Comparison of ENCODE assay signal across 8 mouse cellular contexts in the genomic region with DNA sequence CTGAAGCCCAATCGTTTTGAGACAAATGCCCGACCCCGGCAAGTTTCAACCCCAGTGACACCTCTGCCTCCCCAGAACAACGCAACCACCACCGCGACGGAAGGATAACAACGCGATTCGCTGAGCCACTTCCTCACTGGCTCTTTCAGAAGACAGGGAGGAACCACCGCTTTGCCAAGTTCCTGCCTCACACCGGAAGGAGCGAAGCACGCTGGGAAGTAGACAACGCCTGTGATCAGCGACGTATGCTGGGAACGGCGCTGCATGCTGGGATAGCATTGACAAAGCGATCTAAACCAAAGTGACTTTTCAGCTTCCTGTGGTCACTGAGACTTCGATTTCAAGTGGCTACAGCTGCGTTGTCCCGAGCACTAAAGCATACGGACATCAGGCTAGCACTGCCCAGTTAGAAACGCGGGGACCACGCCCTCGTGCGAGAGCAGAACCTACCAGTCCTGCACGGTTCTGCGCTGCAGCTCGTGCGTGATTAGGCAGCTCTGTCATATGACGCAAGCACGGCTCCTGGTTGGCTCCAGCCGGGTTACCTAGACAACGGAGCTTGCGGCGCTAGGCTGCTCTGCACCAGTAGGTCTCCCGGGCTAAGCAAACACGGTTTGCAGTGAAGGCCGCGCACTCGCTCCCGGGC. TPM values are rescaled to one million over a fixed set of nuclear protein-coding genes. Genes with fewer than 3 reads are reported as not detected.
A peak's percentile ranks its signal among the peaks of the same experiment; 100 is the strongest.
DNase-seq lines count a peak whose midpoint lies in the region; ATAC-seq lines count a peak whose summit lies in the region.

Gene Capn10 (plus strand): TSS at position 195 of the 646 bp plus-strand sequence.

- intact Hi-C loops in gastrocnemius, postnatal 14 days (cut with DNase I; ENCODE audit: low total_unique reads) = no loop called here
- intact Hi-C loops in left cerebral cortex, postnatal 10 days (cut with DNase I) = no loop called here

- ATAC-seq in inflammation-experienced regulatory T-cells, adult 6 months = peak; percentile 93
- peak; percentile 93 for ATAC-seq in megakaryocyte-erythroid progenitor cell, adult 5-6 weeks (replicated peaks; ENCODE audit: low FRiP score, low TSS enrichment, poor library complexity, severe bottlenecking)

- DNase-seq in adrenal gland, adult (ENCODE audit: inconsistent age in 2 of 2, low spot score in 1 of 2) = peak; percentile 95 to 99
- peak; percentile 98 for DNase-seq in embryo, embryonic 10.5 days (ENCODE audit: low spot score)
- DNase-seq in gastrocnemius, postnatal 14 days = peak; percentile 93
- peak; percentile 95 for DNase-seq in left cerebral cortex, postnatal 10 days (ENCODE audit: extremely low spot score in 1 of 2, low spot score in 2 of 2)
- peak; percentile 96 for DNase-seq in right cerebral cortex, postnatal 25 days
- DNase-seq in urinary bladder, postnatal 4 days (ENCODE audit: low spot score in 2 of 2) = peak; percentile 88 to 89

RNA-seq across cellular contexts. Expression of gene Capn10, which starts in this region (rescaled TPM):
- total RNA-seq in gastrocnemius, postnatal 14 days (2021) = 1 to 10 TPM; 4.1 to 4.7 TPM
- polyA plus RNA-seq in inflammation-experienced regulatory T-cells, adult 6 months (2017; shearing (Covaris generic)) = 1 to 10 TPM; 4.6 to 7.3 (median 6.9) TPM
- 10 to 100 TPM; 50.3 to 51.0 TPM for total RNA-seq in left cerebral cortex, postnatal 10 days (2021)
- total RNA-seq in megakaryocyte-erythroid progenitor cell, adult 5-6 weeks (2014; fragmentation: Nextera tagmentation) = 13.2 and 19.5 TPM in 2 replicates
- 8.5 and 11.4 TPM in 2 replicates for total RNA-seq in megakaryocyte-erythroid progenitor cell, adult 5-6 weeks (2017)

Comparison
In these comparisons a context has a peak if more than half of its experiments do, and no peak if none do; other contexts are left out.
1. Peak in every context shown above with its lines: DNase-seq and ATAC-seq.